Mouse (Mus musculus): ENCODE results near the gene Abcg2. TPM values are rescaled to one million over a fixed set of nuclear protein-coding genes. Genes with fewer than 3 reads are reported as not detected.

Gene Abcg2
- polyA plus RNA-seq, 1 experiment from 2014 or later = 49.2 TPM

- H3K9me3 ChIP-seq (ENCODE audit: control insufficient read depth, low read length) = no peaks in the 10 kb centered on the region
- no peak for DNase-seq (ENCODE audit: low spot score)
- no peaks in the 10 kb centered on the region for H3K27me3 ChIP-seq (ENCODE audit: control insufficient read depth, insufficient read depth, low read length)
- no peak overlapping the region for H3K4me3 ChIP-seq (ENCODE audit: low read depth, low read length)
- H3K27ac ChIP-seq (replicated peaks; ENCODE audit: low read depth, low read length) = no peak overlapping the region
- WGBS = 98% methylated on average over 3 of the region's 3 CpGs
- no peaks in the 10 kb centered on the region for H3K4me1 ChIP-seq (ENCODE audit: control insufficient read depth, insufficient read depth, low read length)
- H3K36me3 ChIP-seq (ENCODE audit: control insufficient read depth, insufficient read depth, low read length) = no peaks in the 10 kb centered on the region
- H3K9ac ChIP-seq (ENCODE audit: low read length) = no peak overlapping the region
- H3K4me2 ChIP-seq (ENCODE audit: low read depth, severe bottlenecking) = no peak overlapping the region
- ATAC-seq (ENCODE audit: insufficient number of reproducible peaks, low FRiP score, low TSS enrichment, low read depth) = no peak
Measured at GRCm38 (mm10) chr6:58678530-58678929, 94.2 kb downstream of the Abcg2 start.

DNA sequence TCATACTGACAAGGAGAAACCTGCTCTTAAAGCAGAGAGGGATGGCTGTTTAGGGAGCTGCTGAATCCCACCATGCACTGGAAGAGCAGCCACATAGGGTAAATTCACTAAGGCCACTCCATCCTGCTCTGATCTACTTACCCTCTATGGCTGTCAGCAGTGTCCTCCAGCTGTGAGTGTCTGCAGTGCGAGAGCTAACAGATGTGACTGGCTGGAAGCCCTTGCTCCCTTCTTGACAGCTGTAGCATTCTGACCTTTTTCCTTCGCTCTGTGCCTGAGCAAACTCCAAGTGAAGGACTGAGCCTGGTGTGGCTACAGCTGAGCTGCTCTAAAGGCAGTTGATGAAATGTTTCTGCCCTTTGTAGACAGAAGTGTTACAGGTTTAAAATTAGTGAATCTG is 107.3 kb downstream of the Abcg2 start:
- no peaks in the 10 kb centered on the region for H3K27me3 ChIP-seq (ENCODE audit: control insufficient read depth, insufficient read depth, low read length)
- H3K4me2 ChIP-seq (ENCODE audit: low read depth, severe bottlenecking) = no peak overlapping the region
- no peak overlapping the region for H3K9ac ChIP-seq (ENCODE audit: low read length)
- H3K9me3 ChIP-seq (ENCODE audit: control insufficient read depth, low read length) = no peaks in the 10 kb centered on the region
- 70% methylated on average over 2 of the region's 2 CpGs for WGBS
- H3K4me1 ChIP-seq (ENCODE audit: control insufficient read depth, insufficient read depth, low read length) = no peaks in the 10 kb centered on the region
- H3K27ac ChIP-seq (replicated peaks; ENCODE audit: low read depth, low read length) = no peak overlapping the region
- no peaks in the 10 kb centered on the region for H3K36me3 ChIP-seq (ENCODE audit: control insufficient read depth, insufficient read depth, low read length)
- no peak for ATAC-seq (ENCODE audit: insufficient number of reproducible peaks, low FRiP score, low TSS enrichment, low read depth)
- DNase-seq (ENCODE audit: low spot score) = no peak
- H3K4me3 ChIP-seq (ENCODE audit: low read depth, low read length) = no peak overlapping the region

GRCm38 (mm10) chr6:58694257-58694656 is 109.9 kb downstream of the Abcg2 start:
- no peak for ATAC-seq (ENCODE audit: insufficient number of reproducible peaks, low FRiP score, low TSS enrichment, low read depth)
- Histone ChIP-seq H3K4me1 (ENCODE audit: control insufficient read depth, insufficient read depth, low read length) (no peaks in the 10 kb centered on the region), H3K9ac (ENCODE audit: low read length) (no peak overlapping the region), H3K4me2 (ENCODE audit: low read depth, severe bottlenecking) (no peak overlapping the region), H3K27me3 (ENCODE audit: control insufficient read depth, insufficient read depth, low read length) (no peaks in the 10 kb centered on the region), H3K9me3 (ENCODE audit: control insufficient read depth, low read length) (no peaks in the 10 kb centered on the region), H3K36me3 (ENCODE audit: control insufficient read depth, insufficient read depth, low read length) (no peaks in the 10 kb centered on the region), H3K4me3 (ENCODE audit: low read depth, low read length) (no peak overlapping the region), H3K27ac (replicated peaks; ENCODE audit: low read depth, low read length) (no peak overlapping the region)
- no peak for DNase-seq (ENCODE audit: low spot score)
- 75% methylated on average over 2 of the region's 2 CpGs for WGBS

DNA sequence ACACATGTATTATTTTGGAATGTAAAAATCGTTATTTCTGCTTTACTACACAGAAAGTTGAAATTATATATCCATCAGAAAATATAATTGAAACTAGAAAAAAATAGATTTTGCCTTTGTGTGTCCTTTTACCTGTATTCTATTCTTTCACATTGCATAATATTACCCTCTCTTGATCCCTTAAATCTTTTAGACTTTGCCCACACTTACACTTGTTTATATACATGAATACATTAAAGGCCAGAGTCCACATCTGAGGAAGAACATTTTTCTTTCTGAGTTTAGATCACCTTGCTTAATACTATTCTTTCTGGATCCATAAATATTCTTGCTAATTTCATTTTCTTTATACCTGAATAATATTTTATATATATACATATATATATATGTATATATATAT is 110.4 kb downstream of the Abcg2 start:
- whole genome bisulfite sequencing = 90% methylated on average over 1 of the region's 1 CpGs
- H3K4me3 ChIP-seq (ENCODE audit: low read depth, low read length) = no peak overlapping the region
- H3K4me2 ChIP-seq (ENCODE audit: low read depth, severe bottlenecking) = no peak overlapping the region
- H3K36me3 ChIP-seq (ENCODE audit: control insufficient read depth, insufficient read depth, low read length) = no peaks in the 10 kb centered on the region
- DNase-seq (ENCODE audit: low spot score) (no peak), ATAC-seq (ENCODE audit: insufficient number of reproducible peaks, low FRiP score, low TSS enrichment, low read depth) (no peak)
- no peak overlapping the region for H3K27ac ChIP-seq (replicated peaks; ENCODE audit: low read depth, low read length)
- no peaks in the 10 kb centered on the region for H3K9me3 ChIP-seq (ENCODE audit: control insufficient read depth, low read length)
- H3K9ac ChIP-seq (ENCODE audit: low read length) = no peak overlapping the region
- H3K27me3 ChIP-seq (ENCODE audit: control insufficient read depth, insufficient read depth, low read length) = no peaks in the 10 kb centered on the region
- H3K4me1 ChIP-seq (ENCODE audit: control insufficient read depth, insufficient read depth, low read length) = no peaks in the 10 kb centered on the region

- Histone ChIP-seq H3K4me1 (ENCODE audit: control insufficient read depth, insufficient read depth, low read length) (no peaks in the 10 kb centered on the region), H3K27me3 (ENCODE audit: control insufficient read depth, insufficient read depth, low read length) (no peaks in the 10 kb centered on the region), H3K27ac (replicated peaks; ENCODE audit: low read depth, low read length) (no peak overlapping the region), H3K9me3 (ENCODE audit: control insufficient read depth, low read length) (no peaks in the 10 kb centered on the region), H3K36me3 (ENCODE audit: control insufficient read depth, insufficient read depth, low read length) (no peaks in the 10 kb centered on the region), H3K9ac (ENCODE audit: low read length) (no peak overlapping the region), H3K4me2 (ENCODE audit: low read depth, severe bottlenecking) (no peak overlapping the region), H3K4me3 (ENCODE audit: low read depth, low read length) (no peak overlapping the region)
- no peak for ATAC-seq (ENCODE audit: insufficient number of reproducible peaks, low FRiP score, low TSS enrichment, low read depth)
- 71% methylated on average over 1 of the region's 1 CpGs for WGBS
- DNase-seq (ENCODE audit: low spot score) = no peak
Measured at GRCm38 (mm10) chr6:58710369-58710768, 126.0 kb downstream of the Abcg2 start.

GRCm38 (mm10) chr6:58711909-58712308 is 127.6 kb downstream of the Abcg2 start:
- H3K9me3 ChIP-seq (ENCODE audit: control insufficient read depth, low read length) = no peaks in the 10 kb centered on the region
- no peaks in the 10 kb centered on the region for H3K36me3 ChIP-seq (ENCODE audit: control insufficient read depth, insufficient read depth, low read length)
- H3K27me3 ChIP-seq (ENCODE audit: control insufficient read depth, insufficient read depth, low read length) = no peaks in the 10 kb centered on the region
- H3K4me3 ChIP-seq (ENCODE audit: low read depth, low read length) = no peak overlapping the region
- H3K4me1 ChIP-seq (ENCODE audit: control insufficient read depth, insufficient read depth, low read length) = no peaks in the 10 kb centered on the region
- DNase-seq (ENCODE audit: low spot score) (no peak), ATAC-seq (ENCODE audit: insufficient number of reproducible peaks, low FRiP score, low TSS enrichment, low read depth) (no peak)
- H3K4me2 ChIP-seq (ENCODE audit: low read depth, severe bottlenecking) = no peak overlapping the region
- no peak overlapping the region for H3K27ac ChIP-seq (replicated peaks; ENCODE audit: low read depth, low read length)
- WGBS = 74% methylated on average over 2 of the region's 2 CpGs
- H3K9ac ChIP-seq (ENCODE audit: low read length) = no peak overlapping the region

DNA sequence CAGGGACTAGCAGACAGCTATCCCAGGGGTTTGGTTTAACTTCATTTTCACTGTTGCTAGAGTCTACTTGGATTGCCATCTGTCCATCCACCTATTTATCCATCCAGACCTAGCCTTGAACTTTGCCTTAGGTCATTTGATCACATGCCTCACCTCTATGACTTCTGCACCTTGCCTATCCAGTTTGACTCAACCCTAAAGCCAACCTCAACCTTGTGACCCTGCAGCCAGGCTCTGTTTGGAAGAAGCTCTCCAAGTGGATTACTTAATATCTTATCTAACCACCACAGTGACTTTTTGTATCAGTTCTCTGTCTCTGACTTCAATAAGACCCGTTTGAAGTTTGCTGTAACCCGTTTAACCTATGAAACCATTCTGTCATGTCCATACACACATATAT is 149.5 kb downstream of the Abcg2 start:
- H3K9me3 ChIP-seq (ENCODE audit: control insufficient read depth, low read length) = no peaks in the 10 kb centered on the region
- H3K27me3 ChIP-seq (ENCODE audit: control insufficient read depth, insufficient read depth, low read length) = no peaks in the 10 kb centered on the region
- H3K36me3 ChIP-seq (ENCODE audit: control insufficient read depth, insufficient read depth, low read length) = no peaks in the 10 kb centered on the region
- no peak overlapping the region for H3K4me2 ChIP-seq (ENCODE audit: low read depth, severe bottlenecking)
- H3K4me1 ChIP-seq (ENCODE audit: control insufficient read depth, insufficient read depth, low read length) = no peaks in the 10 kb centered on the region
- 82% methylated on average over 2 of the region's 2 CpGs for WGBS
- H3K27ac ChIP-seq (replicated peaks; ENCODE audit: low read depth, low read length) = no peak overlapping the region
- H3K4me3 ChIP-seq (ENCODE audit: low read depth, low read length) = no peak overlapping the region
- H3K9ac ChIP-seq (ENCODE audit: low read length) = no peak overlapping the region
- no peak for DNase-seq (ENCODE audit: low spot score)
- no peak for ATAC-seq (ENCODE audit: insufficient number of reproducible peaks, low FRiP score, low TSS enrichment, low read depth)

GRCm38 (mm10) chr6:58735090-58735489 is 150.8 kb downstream of the Abcg2 start:
- no peaks in the 10 kb centered on the region for H3K4me1 ChIP-seq (ENCODE audit: control insufficient read depth, insufficient read depth, low read length)
- no peak overlapping the region for H3K27ac ChIP-seq (replicated peaks; ENCODE audit: low read depth, low read length)
- 62% methylated on average over 1 of the region's 1 CpGs for WGBS
- ATAC-seq (ENCODE audit: insufficient number of reproducible peaks, low FRiP score, low TSS enrichment, low read depth) (no peak), DNase-seq (ENCODE audit: low spot score) (no peak)
- H3K4me3 ChIP-seq (ENCODE audit: low read depth, low read length) = no peak overlapping the region
- no peak overlapping the region for H3K4me2 ChIP-seq (ENCODE audit: low read depth, severe bottlenecking)
- H3K9ac ChIP-seq (ENCODE audit: low read length) = no peak overlapping the region
- H3K9me3 ChIP-seq (ENCODE audit: control insufficient read depth, low read length) = no peaks in the 10 kb centered on the region
- no peaks in the 10 kb centered on the region for H3K36me3 ChIP-seq (ENCODE audit: control insufficient read depth, insufficient read depth, low read length)
- H3K27me3 ChIP-seq (ENCODE audit: control insufficient read depth, insufficient read depth, low read length) = no peaks in the 10 kb centered on the region

Measured in limb, embryonic 11.5 days (tissue).